Mouse (Mus musculus): ENCODE results near the gene Rarb. TPM values are rescaled to one million over a fixed set of nuclear protein-coding genes. Genes with fewer than 3 reads are reported as not detected.
"Not testable (repeated sequence)": the region's sequence is repeated elsewhere in the genome, so short reads cannot be mapped to it uniquely, and the experiment has no call there.

The Rarb gene
- polyA plus RNA-seq, 1 experiment = 0.49 TPM

GRCm38 (mm10) chr14:16762773-16763172 lies 56.2 kb downstream of the Rarb start:
- no peak overlapping the region for H3K4me3 ChIP-seq (ENCODE audit: low read depth, low read length)
- TF ChIP-seq POLR2A (IDR thresholded peaks at IDR 0.05; ENCODE audit: insufficient read depth, low read length) (no peak), CTCF (IDR thresholded peaks at IDR 0.05; ENCODE audit: low read depth, low read length) (no peak)
- no peaks in the 10 kb centered on the region for H3K36me3 ChIP-seq (ENCODE audit: control insufficient read depth, insufficient read depth, low read length, poor library complexity, severe bottlenecking)
- H3K27me3 ChIP-seq (ENCODE audit: control insufficient read depth, insufficient read depth, low read length, poor library complexity, severe bottlenecking) = no peaks in the 10 kb centered on the region
- no peak overlapping the region for H3K27ac ChIP-seq (ENCODE audit: insufficient read depth, low read length)
- H3K4me1 ChIP-seq (ENCODE audit: control insufficient read depth, insufficient read depth, low read length) = no peaks in the 10 kb centered on the region
- no peak overlapping the region for H3K9ac ChIP-seq (ENCODE audit: low read depth, poor library complexity, severe bottlenecking)
- H3K9me3 ChIP-seq (replicated peaks; ENCODE audit: control insufficient read depth, insufficient read depth, low read length, poor library complexity, severe bottlenecking) = no peaks in the 10 kb centered on the region

- Histone ChIP-seq H3K36me3 (ENCODE audit: control insufficient read depth, insufficient read depth, low read length, poor library complexity, severe bottlenecking) (no peaks in the 10 kb centered on the region), H3K4me1 (ENCODE audit: control insufficient read depth, insufficient read depth, low read length) (no peaks in the 10 kb centered on the region), H3K9me3 (replicated peaks; ENCODE audit: control insufficient read depth, insufficient read depth, low read length, poor library complexity, severe bottlenecking) (no peaks in the 10 kb centered on the region), H3K4me3 (ENCODE audit: low read depth, low read length) (no peak overlapping the region), H3K27me3 (ENCODE audit: control insufficient read depth, insufficient read depth, low read length, poor library complexity, severe bottlenecking) (no peaks in the 10 kb centered on the region), H3K9ac (ENCODE audit: low read depth, poor library complexity, severe bottlenecking) (no peak overlapping the region), H3K27ac (ENCODE audit: insufficient read depth, low read length) (no peak overlapping the region)
- TF ChIP-seq CTCF (IDR thresholded peaks at IDR 0.05; ENCODE audit: low read depth, low read length) (no peak), POLR2A (IDR thresholded peaks at IDR 0.05; ENCODE audit: insufficient read depth, low read length) (no peak), EP300 (IDR thresholded peaks at IDR 0.05; ENCODE audit: insufficient read depth, low read depth, low read length) (no peak)
Measured at GRCm38 (mm10) chr14:16758773-16759434, 60.1 kb downstream of the Rarb start.

GRCm38 (mm10) chr14:16755601-16756000 lies 63.4 kb downstream of the Rarb start:
- not testable (repeated sequence) for H3K4me1 ChIP-seq (ENCODE audit: control insufficient read depth, insufficient read depth, low read length); H3K9me3 ChIP-seq (replicated peaks; ENCODE audit: control insufficient read depth, insufficient read depth, low read length, poor library complexity, severe bottlenecking); H3K27ac ChIP-seq (ENCODE audit: insufficient read depth, low read length); H3K9ac ChIP-seq (ENCODE audit: low read depth, poor library complexity, severe bottlenecking); H3K27me3 ChIP-seq (ENCODE audit: control insufficient read depth, insufficient read depth, low read length, poor library complexity, severe bottlenecking); H3K4me3 ChIP-seq (ENCODE audit: low read depth, low read length); H3K36me3 ChIP-seq (ENCODE audit: control insufficient read depth, insufficient read depth, low read length, poor library complexity, severe bottlenecking)

- Histone ChIP-seq H3K9ac (ENCODE audit: low read depth, poor library complexity, severe bottlenecking) (no peak overlapping the region), H3K27ac (ENCODE audit: insufficient read depth, low read length) (no peak overlapping the region), H3K27me3 (ENCODE audit: control insufficient read depth, insufficient read depth, low read length, poor library complexity, severe bottlenecking) (no peaks in the 10 kb centered on the region), H3K9me3 (replicated peaks; ENCODE audit: control insufficient read depth, insufficient read depth, low read length, poor library complexity, severe bottlenecking) (no peaks in the 10 kb centered on the region), H3K4me3 (ENCODE audit: low read depth, low read length) (no peak overlapping the region), H3K4me1 (ENCODE audit: control insufficient read depth, insufficient read depth, low read length) (no peaks in the 10 kb centered on the region), H3K36me3 (ENCODE audit: control insufficient read depth, insufficient read depth, low read length, poor library complexity, severe bottlenecking) (no peaks in the 10 kb centered on the region)
- no peak for TF ChIP-seq EP300 (IDR thresholded peaks at IDR 0.05; ENCODE audit: insufficient read depth, low read depth, low read length)
Measured at GRCm38 (mm10) chr14:16752648-16753047, 66.3 kb downstream of the Rarb start.

GRCm38 (mm10) chr14:16746982-16747578 lies 71.9 kb downstream of the Rarb start:
- no peak overlapping the region for H3K27ac ChIP-seq (ENCODE audit: insufficient read depth, low read length)
- no peaks in the 10 kb centered on the region for H3K9me3 ChIP-seq (replicated peaks; ENCODE audit: control insufficient read depth, insufficient read depth, low read length, poor library complexity, severe bottlenecking)
- no peak overlapping the region for H3K9ac ChIP-seq (ENCODE audit: low read depth, poor library complexity, severe bottlenecking)
- no peaks in the 10 kb centered on the region for H3K36me3 ChIP-seq (ENCODE audit: control insufficient read depth, insufficient read depth, low read length, poor library complexity, severe bottlenecking)
- H3K4me3 ChIP-seq (ENCODE audit: low read depth, low read length) = no peak overlapping the region
- no peaks in the 10 kb centered on the region for H3K27me3 ChIP-seq (ENCODE audit: control insufficient read depth, insufficient read depth, low read length, poor library complexity, severe bottlenecking)
- no peak for TF ChIP-seq POLR2A (IDR thresholded peaks at IDR 0.05; ENCODE audit: insufficient read depth, low read length)
- no peak for TF ChIP-seq CTCF (IDR thresholded peaks at IDR 0.05; ENCODE audit: low read depth, low read length)
- TF ChIP-seq EP300 (IDR thresholded peaks at IDR 0.05; ENCODE audit: insufficient read depth, low read depth, low read length) = no peak
- H3K4me1 ChIP-seq (ENCODE audit: control insufficient read depth, insufficient read depth, low read length) = no peaks in the 10 kb centered on the region

GRCm38 (mm10) chr14:16740982-16741739 lies 77.8 kb downstream of the Rarb start:
- Histone ChIP-seq H3K27ac (ENCODE audit: insufficient read depth, low read length) (no peak overlapping the region), H3K4me3 (ENCODE audit: low read depth, low read length) (no peak overlapping the region), H3K36me3 (ENCODE audit: control insufficient read depth, insufficient read depth, low read length, poor library complexity, severe bottlenecking) (no peaks in the 10 kb centered on the region), H3K9ac (ENCODE audit: low read depth, poor library complexity, severe bottlenecking) (no peak overlapping the region), H3K9me3 (replicated peaks; ENCODE audit: control insufficient read depth, insufficient read depth, low read length, poor library complexity, severe bottlenecking) (no peaks in the 10 kb centered on the region), H3K4me1 (ENCODE audit: control insufficient read depth, insufficient read depth, low read length) (no peaks in the 10 kb centered on the region), H3K27me3 (ENCODE audit: control insufficient read depth, insufficient read depth, low read length, poor library complexity, severe bottlenecking) (no peaks in the 10 kb centered on the region)
- TF ChIP-seq POLR2A (IDR thresholded peaks at IDR 0.05; ENCODE audit: insufficient read depth, low read length) = no peak
- no peak for TF ChIP-seq EP300 (IDR thresholded peaks at IDR 0.05; ENCODE audit: insufficient read depth, low read depth, low read length)
- no peak for TF ChIP-seq CTCF (IDR thresholded peaks at IDR 0.05; ENCODE audit: low read depth, low read length)
